Mouse (Mus musculus): Measurements from ENCODE around the gene Mmp12. TPM values are rescaled to one million over a fixed set of nuclear protein-coding genes. Genes with fewer than 3 reads are reported as not detected.
"Not testable (repeated sequence)": the region's sequence is repeated elsewhere in the genome, so short reads cannot be mapped to it uniquely, and the experiment has no call there.

Mmp12 gene
- not detected in 2 replicates for polyA plus RNA-seq (2015; fragmentation: Nextera tagmentation; extraction: Ambion mirVana)

GRCm38 (mm10) chr9:7344107-7344506 is at the start of gene Mmp12:
TSS of gene Mmp12 (plus strand) at chr9:7344381.
- no peak within 1 kb of the TSS for H3K4me3 ChIP-seq (replicated peaks)
- no peak for ATAC-seq
- no peak within 1 kb of the TSS for H3K4me2 ChIP-seq (replicated peaks)
- no peak within 1 kb of the TSS for H3K9ac ChIP-seq (replicated peaks)
- H3K27me3 ChIP-seq: no peaks in the 10 kb centered on the region
- no peaks in the 10 kb centered on the region for H3K36me3 ChIP-seq
- no peak within 1 kb of the TSS for H3K27ac ChIP-seq
- no peaks in the 10 kb centered on the region for H3K9me3 ChIP-seq
- no peaks in the 10 kb centered on the region for H3K4me1 ChIP-seq (replicated peaks)

- H3K4me2 ChIP-seq (replicated peaks): no peak overlapping the region
- no peak overlapping the region for H3K9ac ChIP-seq (replicated peaks)
- no peak overlapping the region for H3K4me3 ChIP-seq (replicated peaks)
- H3K9me3 ChIP-seq: no peaks in the 10 kb centered on the region
- H3K4me1 ChIP-seq (replicated peaks): no peaks in the 10 kb centered on the region
- H3K27ac ChIP-seq: no peak overlapping the region
- H3K36me3 ChIP-seq: no peaks in the 10 kb centered on the region
- no peak for ATAC-seq
- H3K27me3 ChIP-seq: no peaks in the 10 kb centered on the region
These were observed 12.3 kb upstream of the Mmp12 start for GRCm38 (mm10) chr9:7331847-7332246.

DNA sequence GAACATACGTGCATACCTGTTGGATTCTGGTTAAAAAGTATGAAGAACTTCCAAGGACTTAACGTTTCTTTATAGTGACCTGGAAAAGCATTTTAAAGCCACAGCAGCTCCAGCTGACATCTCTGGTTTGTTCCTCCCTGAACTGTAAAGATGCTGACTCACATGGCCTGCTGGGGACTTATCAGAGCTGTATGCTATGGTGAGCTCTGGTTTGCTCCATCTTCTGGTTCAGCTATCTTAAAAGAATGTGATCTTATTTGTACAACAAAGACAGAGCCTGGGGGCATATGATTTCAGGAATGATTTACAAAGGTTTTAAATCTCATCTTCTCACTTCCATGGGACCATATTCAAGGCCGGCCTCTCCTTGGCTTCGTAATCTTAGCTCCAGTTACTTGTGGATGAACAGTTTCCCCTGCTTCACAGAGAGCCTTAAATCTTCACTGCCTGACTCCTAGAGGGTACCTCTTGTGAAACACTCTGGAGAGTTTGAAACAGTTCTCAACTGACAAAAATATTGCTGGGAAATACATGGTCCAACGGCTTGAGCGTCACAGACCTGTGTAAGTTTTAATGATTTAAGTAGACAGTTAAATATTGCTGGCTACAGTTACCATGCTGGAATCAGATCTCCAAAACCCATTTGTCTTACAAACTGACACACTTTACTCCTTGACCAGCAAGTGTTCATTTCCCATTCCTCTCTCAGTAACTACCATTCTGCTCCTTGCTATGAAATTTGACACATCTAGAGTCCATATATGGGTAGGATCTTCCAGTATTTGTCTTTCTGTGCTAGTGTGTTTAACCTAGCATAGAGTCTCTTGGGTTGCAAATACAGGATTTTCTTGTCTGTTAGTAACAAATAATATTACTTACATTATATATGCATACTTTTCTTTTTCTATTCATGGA is 8.2 kb upstream of the Mmp12 start:
- H3K9me3 ChIP-seq: no peaks in the 10 kb centered on the region
- no peak overlapping the region for H3K4me2 ChIP-seq (replicated peaks)
- H3K4me1 ChIP-seq (replicated peaks): no peaks in the 10 kb centered on the region
- no peak overlapping the region for H3K9ac ChIP-seq (replicated peaks)
- ATAC-seq: no peak
- 93% methylated on average over 5 of the region's 6 CpGs for WGBS
- no peak overlapping the region for H3K27ac ChIP-seq
- no peak overlapping the region for H3K4me3 ChIP-seq (replicated peaks)
- H3K27me3 ChIP-seq: no peaks in the 10 kb centered on the region
- H3K36me3 ChIP-seq: no peaks in the 10 kb centered on the region

GRCm38 (mm10) chr9:7336740-7337483 is 7.3 kb upstream of the Mmp12 start:
- no peaks in the 10 kb centered on the region for H3K27me3 ChIP-seq
- ATAC-seq: no peak
- no peak overlapping the region for H3K4me2 ChIP-seq (replicated peaks)
- H3K4me1 ChIP-seq (replicated peaks): no peaks in the 10 kb centered on the region
- no peak overlapping the region for H3K27ac ChIP-seq
- no peaks in the 10 kb centered on the region for H3K9me3 ChIP-seq
- no peak overlapping the region for H3K4me3 ChIP-seq (replicated peaks)
- H3K36me3 ChIP-seq: no peaks in the 10 kb centered on the region
- no peak overlapping the region for H3K9ac ChIP-seq (replicated peaks)

DNA sequence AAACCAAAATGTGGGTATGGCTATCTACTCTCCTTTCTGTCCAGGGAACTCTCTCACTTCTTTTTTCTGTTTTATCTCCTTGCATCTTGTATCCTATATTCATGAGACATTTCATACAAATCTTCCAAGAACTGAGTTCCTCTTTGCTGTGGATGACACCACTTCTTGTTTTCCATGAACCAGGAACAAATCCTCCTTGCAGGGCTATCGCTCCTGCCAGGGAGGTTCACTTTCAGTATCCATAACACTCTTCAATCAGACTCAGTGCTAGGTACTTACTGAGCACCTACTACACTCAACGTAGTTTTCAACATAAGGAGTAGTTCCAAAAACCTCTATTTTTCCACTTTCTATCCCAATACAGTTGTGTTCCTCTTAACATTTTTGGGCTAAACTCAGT is 1.3 kb downstream of the Mmp12 start:
- Histone ChIP-seq H3K27ac (no peak overlapping the region), H3K4me2 (replicated peaks) (no peak overlapping the region), H3K9me3 (no peaks in the 10 kb centered on the region), H3K4me1 (replicated peaks) (no peaks in the 10 kb centered on the region), H3K27me3 (no peaks in the 10 kb centered on the region), H3K4me3 (replicated peaks) (no peak overlapping the region), H3K9ac (replicated peaks) (no peak overlapping the region), H3K36me3 (no peaks in the 10 kb centered on the region)
- WGBS: 89% methylated on average over 2 of the region's 2 CpGs
- no peak for ATAC-seq

DNA sequence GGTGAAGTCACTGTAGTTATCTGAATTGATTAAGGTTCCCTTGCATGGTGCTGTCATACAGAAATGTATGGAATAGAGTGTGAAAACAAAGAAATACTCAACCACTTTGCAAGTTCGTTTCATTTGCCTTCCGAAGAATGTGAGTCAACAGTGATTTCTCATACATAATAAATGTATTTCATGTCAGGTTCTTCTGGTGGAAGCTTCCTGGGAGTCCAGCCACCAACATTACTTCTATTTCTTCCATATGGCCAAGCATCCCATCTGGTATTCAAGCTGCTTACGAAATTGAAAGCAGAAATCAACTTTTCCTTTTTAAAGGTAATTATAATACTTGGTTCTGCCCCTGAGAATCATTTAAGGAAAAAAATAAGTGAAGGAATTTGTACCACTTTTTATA is 10.4 kb downstream of the Mmp12 start:
- no peak for ATAC-seq
- Histone ChIP-seq H3K27me3 (no peaks in the 10 kb centered on the region), H3K4me2 (replicated peaks) (no peak overlapping the region), H3K36me3 (no peaks in the 10 kb centered on the region), H3K9ac (replicated peaks) (no peak overlapping the region), H3K27ac (no peak overlapping the region), H3K9me3 (no peaks in the 10 kb centered on the region), H3K4me1 (replicated peaks) (no peaks in the 10 kb centered on the region), H3K4me3 (replicated peaks) (no peak overlapping the region)
- 84% methylated on average over 3 of the region's 3 CpGs for WGBS

DNA sequence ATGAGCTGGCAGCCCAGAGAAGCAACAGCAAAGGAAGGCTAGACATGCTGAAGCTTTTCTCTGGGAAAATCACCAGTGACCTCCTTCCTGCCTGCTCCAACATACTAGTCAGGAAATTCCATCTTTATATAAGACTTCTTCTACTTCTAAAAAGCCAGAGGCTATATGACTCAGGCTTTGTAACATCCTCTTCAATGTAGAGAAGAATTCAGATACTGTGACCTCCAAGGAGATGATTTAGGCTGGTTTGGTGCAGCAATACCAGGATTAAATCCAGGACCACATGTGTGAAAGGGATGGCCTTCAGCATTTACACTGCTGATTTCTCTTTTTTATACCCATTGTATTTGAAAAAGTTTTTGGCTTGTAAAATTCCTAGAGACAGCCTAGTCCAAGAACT is 43.8 kb downstream of the Mmp12 start, which contains the start of gene Mmp1b:
Gene Mmp1b (minus strand): TSS at position 101 of the 400 bp plus-strand sequence.
- Histone ChIP-seq H3K36me3 (no peaks in the 10 kb centered on the region), H3K9me3 (no peaks in the 10 kb centered on the region), H3K4me1 (replicated peaks) (no peaks in the 10 kb centered on the region), H3K27me3 (no peaks in the 10 kb centered on the region), H3K27ac (no peak within 1 kb of the TSS), H3K9ac (replicated peaks) (no peak within 1 kb of the TSS), H3K4me3 (replicated peaks) (no peak within 1 kb of the TSS), H3K4me2 (replicated peaks) (no peak within 1 kb of the TSS)
- no peak for ATAC-seq

DNA sequence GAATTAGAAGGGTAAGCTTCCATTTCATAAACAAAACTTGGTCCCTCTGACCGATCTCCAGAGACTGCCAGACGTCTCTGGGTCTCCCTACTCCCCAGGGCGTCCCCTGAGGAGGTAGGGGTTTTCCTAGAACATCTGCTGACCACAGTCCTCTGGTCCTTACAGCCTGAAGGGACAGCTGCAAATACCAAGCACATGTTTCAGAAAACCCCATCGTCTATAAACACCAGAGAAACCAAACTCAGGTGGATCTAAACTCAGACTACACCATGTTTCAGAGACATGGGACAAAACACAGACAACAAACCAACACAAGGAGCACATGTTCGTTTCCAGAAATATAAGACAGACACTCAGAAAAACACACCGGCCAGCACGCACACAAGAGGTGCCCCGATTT is 52.4 kb downstream of the Mmp12 start:
- not testable (repeated sequence) for H3K9ac ChIP-seq (replicated peaks); H3K9me3 ChIP-seq; H3K4me3 ChIP-seq (replicated peaks); H3K27me3 ChIP-seq; H3K4me1 ChIP-seq (replicated peaks); H3K27ac ChIP-seq; H3K4me2 ChIP-seq (replicated peaks); ATAC-seq; H3K36me3 ChIP-seq
- 81% methylated on average over 8 of the region's 8 CpGs for WGBS

Other genes starting within 250 kb of the Mmp12 start
- gene Dync2h1, start 159.9 kb upstream of the Mmp12 start, polyA plus RNA-seq (2015; fragmentation: Nextera tagmentation; extraction: Ambion mirVana): 23.2 and 24.8 TPM in 2 replicates
- 111 and 119 TPM in 2 replicates for gene Dcun1d5, start 159.9 kb upstream of the Mmp12 start, polyA plus RNA-seq (2015; fragmentation: Nextera tagmentation; extraction: Ambion mirVana)
- gene Mmp13, start 71.9 kb upstream of the Mmp12 start, polyA plus RNA-seq (2015; fragmentation: Nextera tagmentation; extraction: Ambion mirVana): not detected in 2 replicates
- gene Mmp1b, start 43.7 kb downstream of the Mmp12 start, polyA plus RNA-seq (2015; fragmentation: Nextera tagmentation; extraction: Ambion mirVana): not detected in 2 replicates
- not detected in 2 replicates for gene Mmp3, start 101.4 kb downstream of the Mmp12 start, polyA plus RNA-seq (2015; fragmentation: Nextera tagmentation; extraction: Ambion mirVana)
- not detected in 2 replicates for gene Mmp10, start 158.0 kb downstream of the Mmp12 start, polyA plus RNA-seq (2015; fragmentation: Nextera tagmentation; extraction: Ambion mirVana)
- gene Mmp8, start 214.1 kb downstream of the Mmp12 start, polyA plus RNA-seq (2015; fragmentation: Nextera tagmentation; extraction: Ambion mirVana): 0.07 and 0.13 TPM in 2 replicates
- not detected in 2 replicates for gene Mmp27, start 227.0 kb downstream of the Mmp12 start, polyA plus RNA-seq (2015; fragmentation: Nextera tagmentation; extraction: Ambion mirVana)